Mouse (Mus musculus) olfactory bulb, adult 2 months (tissue): ENCODE results near the gene Sos1. TPM values are rescaled to one million over a fixed set of nuclear protein-coding genes. Genes with fewer than 3 reads are reported as not detected.

ENCODE experiments used
- H3K27ac ChIP-seq: fragments of 200-500 bp; 2 replicates; pipeline ENCODE4 v1.5.1; 2012; ENCODE audit warnings: low read depth, low read length; ENCODE audit not compliant: insufficient read depth
- H3K4me1 ChIP-seq: fragments of 200-500 bp; 2 replicates; pipeline ENCODE4 v1.6.1; 2012; ENCODE audit warnings: low read length; ENCODE audit not compliant: control insufficient read depth, insufficient read depth
- H3K4me3 ChIP-seq: fragments of 200-500 bp; 2 replicates; pipeline ENCODE4 v1.5.1; 2012; ENCODE audit warnings: mild to moderate bottlenecking, low read depth, low read length, moderate library complexity; ENCODE audit not compliant: insufficient read depth
- CTCF ChIP-seq: fragments of 200-500 bp; IDR thresholded peaks from 2 replicates; pipeline ENCODE4 v1.5.1; 2012; ENCODE audit warnings: low read depth, mild to moderate bottlenecking, low read length, moderate library complexity; ENCODE audit not compliant: insufficient read depth
- POLR2A ChIP-seq: fragments of 200-500 bp; IDR thresholded peaks from 2 replicates; pipeline ENCODE4 v1.6.1; 2012; ENCODE audit warnings: mild to moderate bottlenecking, low read depth, low read length, moderate library complexity; ENCODE audit not compliant: insufficient read depth
- WGBS: fragments of 180-500 bp; shearing (Covaris S2); methylation state at CpG from one replicate; pipeline ENCODE4 v1.1.7; 2018; 5-methylcytosine and 5-hydroxymethylcytosine counted together
- polyA plus RNA-seq: library from polyadenylated mRNA; stranded (reverse); fragments of >200 nt; gene quantifications from 2 replicates; pipeline ENCODE4 v1.2.4, GENCODE M21; 2012; ENCODE audit warnings: low replicate concordance; ENCODE audit not compliant: missing spikeins, insufficient read depth, insufficient read length

The Sos1 gene
- polyA plus RNA-seq, 1 experiment, result not detected

GRCm38 (mm10) chr17:80498600-80499268, 18.5 kb upstream of the Sos1 start:
- H3K4me3 ChIP-seq, result no peak overlapping the region
- WGBS, result 85% methylated on average over 11 of the region's 11 CpGs
- TF ChIP-seq CTCF (no peak), POLR2A (no peak)
- H3K4me1 ChIP-seq, result no peaks in the 10 kb centered on the region
- no peak overlapping the region for H3K27ac ChIP-seq

- no peak overlapping the region for H3K4me3 ChIP-seq
- no peaks in the 10 kb centered on the region for H3K4me1 ChIP-seq
- TF ChIP-seq POLR2A (no peak), CTCF (no peak)
- no peak overlapping the region for H3K27ac ChIP-seq
- 46% methylated on average over 9 of the region's 9 CpGs for WGBS
These were observed 16.9 kb upstream of the Sos1 start for GRCm38 (mm10) chr17:80497183-80497601.

GRCm38 (mm10) chr17:80496607-80497170, 16.4 kb upstream of the Sos1 start:
- 80% methylated on average over 8 of the region's 8 CpGs for WGBS
- Histone ChIP-seq H3K4me1 (no peaks in the 10 kb centered on the region), H3K4me3 (no peak overlapping the region), H3K27ac (no peak overlapping the region)
- TF ChIP-seq CTCF (no peak), POLR2A (no peak)

GRCm38 (mm10) chr17:80496185-80496584, 15.9 kb upstream of the Sos1 start:
- no peak for TF ChIP-seq CTCF
- TF ChIP-seq POLR2A, result no peak
- Histone ChIP-seq H3K27ac (no peak overlapping the region), H3K4me1 (no peaks in the 10 kb centered on the region), H3K4me3 (no peak overlapping the region)
- 57% methylated on average over 6 of the region's 6 CpGs for WGBS

- Histone ChIP-seq H3K27ac (no peak overlapping the region), H3K4me3 (no peak overlapping the region), H3K4me1 (no peaks in the 10 kb centered on the region)
- TF ChIP-seq POLR2A, result no peak
- no peak for TF ChIP-seq CTCF
- WGBS, result 93% methylated on average over 1 of the region's 1 CpGs
These were observed 13.6 kb upstream of the Sos1 start for GRCm38 (mm10) chr17:80493891-80494290.

- no peak for TF ChIP-seq CTCF
- TF ChIP-seq POLR2A, result no peak
- Histone ChIP-seq H3K4me3 (no peak overlapping the region), H3K4me1 (no peaks in the 10 kb centered on the region), H3K27ac (no peak overlapping the region)
- WGBS, result 91% methylated on average over 4 of the region's 4 CpGs
These were observed 12.6 kb upstream of the Sos1 start for GRCm38 (mm10) chr17:80492811-80493210.

- H3K27ac ChIP-seq, result no peak overlapping the region
- no peaks in the 10 kb centered on the region for H3K4me1 ChIP-seq
- TF ChIP-seq CTCF, result no peak
- no peak for TF ChIP-seq POLR2A
- H3K4me3 ChIP-seq, result no peak overlapping the region
- 96% methylated on average over 4 of the region's 4 CpGs for WGBS
These were observed 12.0 kb upstream of the Sos1 start for GRCm38 (mm10) chr17:80492274-80492673.

- H3K4me1 ChIP-seq, result no peaks in the 10 kb centered on the region
- no peak overlapping the region for H3K27ac ChIP-seq
- TF ChIP-seq POLR2A, result no peak
- no peak for TF ChIP-seq CTCF
- 44% methylated on average over 5 of the region's 5 CpGs for WGBS
- no peak overlapping the region for H3K4me3 ChIP-seq
These were observed 9.9 kb upstream of the Sos1 start for GRCm38 (mm10) chr17:80490166-80490565.

GRCm38 (mm10) chr17:80488918-80489317, 8.7 kb upstream of the Sos1 start:
- no peak overlapping the region for H3K27ac ChIP-seq
- 77% methylated on average over 3 of the region's 3 CpGs for WGBS
- H3K4me3 ChIP-seq, result no peak overlapping the region
- H3K4me1 ChIP-seq, result no peaks in the 10 kb centered on the region
- TF ChIP-seq POLR2A (no peak), CTCF (no peak)

GRCm38 (mm10) chr17:80485160-80485559, 4.9 kb upstream of the Sos1 start:
- Histone ChIP-seq H3K4me3 (no peak overlapping the region), H3K27ac (no peak overlapping the region), H3K4me1 (no peaks in the 10 kb centered on the region)
- TF ChIP-seq CTCF (no peak), POLR2A (no peak)
- 91% methylated on average over 5 of the region's 5 CpGs for WGBS
